In the genomic region with DNA sequence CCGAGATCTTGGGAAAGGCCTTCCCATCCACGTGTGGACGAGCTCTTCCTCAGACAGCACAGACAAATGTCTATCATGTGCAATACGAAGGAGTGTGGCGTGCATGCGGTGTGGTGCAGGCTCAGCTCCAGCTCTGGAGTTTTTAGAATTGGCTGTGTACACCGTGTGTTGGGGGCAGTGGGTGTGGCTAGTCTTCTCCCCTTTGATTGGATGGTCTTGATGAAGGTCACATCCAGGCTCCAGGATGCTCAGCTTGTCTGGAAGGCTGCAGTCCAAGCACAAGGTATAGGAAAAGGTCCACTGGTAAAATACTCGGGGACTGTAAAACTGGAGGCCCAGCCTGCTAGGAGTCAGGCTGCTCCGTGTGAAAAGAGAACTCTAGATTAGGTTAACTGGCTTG, we compare ENCODE assay signal across 9 mouse cellular contexts.
A peak's percentile ranks its signal among the peaks of the same experiment; 100 is the strongest.
DNase-seq lines count a peak whose midpoint lies in the region; ATAC-seq lines count a peak whose summit lies in the region.
"Had no signal": no experiment of that assay in that cellular context is flagged by ENCODE, and none has a peak within 500 bp of the region (broad histone marks: within the 10 kb centered on the region; RNA-seq: fewer than 3 reads in every experiment).

No protein-coding gene starts in this region.

- no peak for DNase-seq in kidney, postnatal 4 days
- DNase-seq in ES-CJ7 (ENCODE audit: low read depth, low spot score): peak; percentile 65
- peak; percentile 52 to 56 for DNase-seq in heart, adult 9 months (ENCODE audit: low spot score in 2 of 2)
- DNase-seq in limb, embryonic 10.5 days (ENCODE audit: low spot score): no peak
- no peak for DNase-seq in thymus, postnatal 25 days
- no peak for DNase-seq in adrenal gland, postnatal 4 days (ENCODE audit: low spot score in 2 of 2)
- DNase-seq: liver, embryonic 13.5 days had no signal

- H3K27ac ChIP-seq in kidney, embryonic 14.5 days (ENCODE audit: low read depth, low read length): peak overlapping the region; percentile 70
- H3K27ac ChIP-seq in limb, embryonic 10.5 days: peak overlapping the region; percentile 81
- H3K27ac ChIP-seq in forebrain, embryonic 12.5 days: no peak overlapping the region
- H3K27ac ChIP-seq: liver, embryonic 13.5 days had no signal

- no peaks in the 10 kb centered on the region for H3K27me3 ChIP-seq in kidney, embryonic 14.5 days (ENCODE audit: control insufficient read depth, insufficient read depth, low read length)
- H3K27me3 ChIP-seq in limb, embryonic 10.5 days (ENCODE audit: low read depth, poor library complexity, severe bottlenecking): no peaks in the 10 kb centered on the region
- 0 out of 2 replicates have a peak, but pooled peaks cover 5% of the 10 kb centered on the region for H3K27me3 ChIP-seq in forebrain, embryonic 12.5 days
- H3K27me3 ChIP-seq: liver, embryonic 13.5 days had no signal

- H3K9ac ChIP-seq in kidney, embryonic 14.5 days (ENCODE audit: low read depth, low read length): no peak overlapping the region
- no peak overlapping the region for H3K9ac ChIP-seq in forebrain, embryonic 12.5 days
- H3K9ac ChIP-seq: liver, embryonic 13.5 days had no signal

- ATAC-seq in kidney, embryonic 14.5 days (ENCODE audit: low FRiP score, low TSS enrichment): 0 out of 2 replicates have a peak, but pooled peaks have one; percentile 14
- no peak for ATAC-seq in forebrain, embryonic 12.5 days (ENCODE audit: low FRiP score)

- no peak overlapping the region for H3K4me3 ChIP-seq in kidney, embryonic 14.5 days (ENCODE audit: low read length)
- no peak overlapping the region for H3K4me3 ChIP-seq in limb, embryonic 10.5 days
- H3K4me3 ChIP-seq in forebrain, embryonic 12.5 days (replicated peaks): no peak overlapping the region
- H3K4me3 ChIP-seq: liver, embryonic 13.5 days had no signal

- no peaks in the 10 kb centered on the region for H3K36me3 ChIP-seq in kidney, embryonic 14.5 days (ENCODE audit: control insufficient read depth, insufficient read depth, low read length)
- H3K36me3 ChIP-seq in limb, embryonic 10.5 days: no peaks in the 10 kb centered on the region
- no peaks in the 10 kb centered on the region for H3K36me3 ChIP-seq in forebrain, embryonic 12.5 days (replicated peaks)
- H3K36me3 ChIP-seq: liver, embryonic 13.5 days had no signal

- 80% methylated on average over 9 of the region's 9 CpGs for WGBS in kidney, embryonic 14.5 days
- WGBS in limb, embryonic 10.5 days: 79% methylated on average over 9 of the region's 9 CpGs
- 85% methylated on average over 9 of the region's 9 CpGs for WGBS in forebrain, embryonic 12.5 days

- no peak overlapping the region for H3K4me2 ChIP-seq in kidney, embryonic 14.5 days (replicated peaks; ENCODE audit: low read depth, low read length)
- no peak overlapping the region for H3K4me2 ChIP-seq in forebrain, embryonic 12.5 days
- H3K4me2 ChIP-seq: liver, embryonic 13.5 days had no signal

- H3K4me1 ChIP-seq in kidney, embryonic 14.5 days (ENCODE audit: control insufficient read depth, insufficient read depth, low read length): no peaks in the 10 kb centered on the region
- peaks cover 18% of the 10 kb centered on the region for H3K4me1 ChIP-seq in limb, embryonic 10.5 days
- H3K4me1 ChIP-seq in forebrain, embryonic 12.5 days: peaks cover 8% of the 10 kb centered on the region
- H3K4me1 ChIP-seq: liver, embryonic 13.5 days had no signal

- H3K9me3 ChIP-seq in kidney, embryonic 14.5 days (ENCODE audit: control insufficient read depth, low read length): no peaks in the 10 kb centered on the region
- H3K9me3 ChIP-seq in limb, embryonic 10.5 days (replicated peaks): no peaks in the 10 kb centered on the region
- H3K9me3 ChIP-seq in forebrain, embryonic 12.5 days: no peaks in the 10 kb centered on the region
- H3K9me3 ChIP-seq: liver, embryonic 13.5 days had no signal

Comparison
In these comparisons a context has a peak if more than half of its experiments do, and no peak if none do; other contexts are left out.
1. DNase-seq: peak in ES-CJ7 (single experiment) and heart, adult 9 months (2 of 2); none in kidney, postnatal 4 days (0 of 2), limb, embryonic 10.5 days (single experiment), thymus, postnatal 25 days (single experiment) and adrenal gland, postnatal 4 days (0 of 2).